Mouse (Mus musculus) gastrocnemius, postnatal 14 days (tissue): ENCODE results near the gene Xpc. TPM values are rescaled to one million over a fixed set of nuclear protein-coding genes. Genes with fewer than 3 reads are reported as not detected.

Source experiments
- DNase-seq: peaks from one replicate; pipeline ENCODE4 v3.0.0; 2021; ENCODE audit warnings: mixed read lengths
- intact Hi-C: fragments of 180-260 bp; cut with DNase I; formaldehyde crosslinking; loops from one replicate; pipeline ENCODE4 v1.15.1; 2025; ENCODE audit warnings: low total_unique reads
- total RNA-seq, 2 experiments: library from RNA; stranded (reverse); gene quantifications; 2 replicates each; pipeline ENCODE4 v1.2.3; 2021

Gene Xpc
- total RNA-seq, 2 experiments from 2014 or later, result 6.8 to 7.2 TPM

DNA sequence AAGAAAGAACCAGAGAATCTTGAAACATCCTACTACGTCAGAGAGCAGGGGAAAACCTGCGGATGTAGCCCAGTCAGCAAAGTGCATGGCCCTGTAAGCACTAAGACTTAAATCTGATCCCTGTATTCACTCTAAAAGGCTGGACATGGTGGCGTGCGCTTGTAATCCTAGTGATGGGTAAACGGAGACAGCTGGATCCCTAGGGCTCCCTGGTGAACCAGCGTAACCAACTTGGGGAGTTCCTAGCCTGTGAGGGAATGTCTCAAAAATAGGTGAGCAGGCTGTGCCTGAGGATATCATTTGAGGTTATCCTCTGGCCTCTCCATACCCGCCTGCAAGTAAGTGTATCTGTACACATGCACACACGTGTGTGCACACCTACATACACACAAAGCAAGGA, 15.0 kb upstream of the Xpc start:
- DNase-seq, result no peak
- intact Hi-C loops, result no loop called here

DNA sequence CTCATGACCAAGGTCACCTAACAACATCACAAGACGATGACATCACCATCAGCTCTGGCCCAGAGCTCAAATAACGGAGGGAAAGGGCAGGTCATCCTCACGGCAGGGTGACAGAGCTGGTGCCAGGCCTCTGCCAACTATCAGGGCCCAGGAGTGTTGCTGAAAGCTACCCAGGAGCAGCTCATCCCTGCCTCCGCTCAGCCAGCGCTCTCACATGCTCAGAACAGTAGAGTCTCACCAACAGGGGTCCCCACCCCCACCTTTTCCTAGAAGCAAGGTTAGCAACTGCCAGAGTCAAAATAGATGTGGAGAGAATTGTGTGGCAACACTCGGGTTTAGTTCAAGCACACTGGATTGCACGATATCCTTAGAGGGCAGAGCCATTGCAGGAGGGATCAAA, 12.6 kb upstream of the Xpc start:
- intact Hi-C loops, result loop anchor here (5.0 kb wide), 1 partner anchor 34 kb away; no protein-coding TSS in a partner anchor
- DNase-seq, result no peak

DNA sequence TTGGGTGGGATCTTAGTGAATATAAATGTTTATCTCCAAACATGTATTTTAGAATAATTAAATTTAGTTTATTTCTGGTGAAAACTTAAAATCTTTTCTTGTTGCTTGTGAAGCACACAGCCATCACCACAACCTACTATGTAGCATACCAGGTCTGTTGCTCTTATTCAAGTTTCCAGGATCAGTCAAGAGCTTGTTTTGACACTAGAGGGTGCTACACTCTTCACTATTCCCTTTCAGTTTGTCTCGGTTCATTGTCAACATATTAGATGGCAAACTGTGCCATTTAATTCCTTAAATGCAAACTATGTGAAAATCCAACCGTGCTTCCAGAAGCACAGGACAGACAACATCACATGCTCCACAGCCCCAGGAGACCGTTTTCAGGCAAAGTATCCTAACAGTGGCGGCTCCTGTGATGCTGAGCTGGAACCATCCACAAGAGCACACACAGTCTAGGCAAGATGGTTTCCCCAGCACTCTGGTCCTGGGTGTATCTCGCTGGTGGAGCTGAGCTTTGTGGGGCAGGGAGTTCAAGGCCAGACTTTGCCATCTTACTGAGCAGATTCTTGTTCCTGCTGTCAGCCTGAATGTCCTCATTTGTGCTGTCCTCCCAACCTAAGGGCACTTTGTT, 11.7 kb upstream of the Xpc start:
- DNase-seq, result no peak
- intact Hi-C loops, result loop anchor here (2.0 to 5.0 kb wide), 2 partner anchors 35 to 213 kb away; no protein-coding TSS in a partner anchor

DNA sequence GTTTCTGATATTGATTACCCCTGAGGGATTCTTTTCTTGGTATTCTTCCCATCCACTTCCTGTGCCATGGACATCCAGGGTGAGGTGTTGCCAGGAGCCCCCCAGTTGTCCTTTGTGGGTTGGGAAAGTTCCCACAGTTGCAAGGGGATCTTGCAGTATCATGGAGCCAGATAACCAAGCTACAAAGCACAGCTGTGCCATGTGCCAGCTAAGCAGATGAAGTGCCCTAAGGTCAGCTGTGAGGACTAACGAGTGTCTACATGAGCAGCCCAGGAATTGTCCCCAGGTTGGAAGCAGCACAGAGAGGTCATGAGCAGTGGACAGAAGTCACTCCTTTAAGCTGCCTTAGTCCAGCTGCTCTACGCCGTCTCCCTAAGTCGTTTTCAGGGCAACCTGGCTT, 9.9 kb upstream of the Xpc start:
- intact Hi-C loops, result loop anchor here (5.0 kb wide), 1 partner anchor 37 kb away; no protein-coding TSS in a partner anchor
- DNase-seq, result no peak

DNA sequence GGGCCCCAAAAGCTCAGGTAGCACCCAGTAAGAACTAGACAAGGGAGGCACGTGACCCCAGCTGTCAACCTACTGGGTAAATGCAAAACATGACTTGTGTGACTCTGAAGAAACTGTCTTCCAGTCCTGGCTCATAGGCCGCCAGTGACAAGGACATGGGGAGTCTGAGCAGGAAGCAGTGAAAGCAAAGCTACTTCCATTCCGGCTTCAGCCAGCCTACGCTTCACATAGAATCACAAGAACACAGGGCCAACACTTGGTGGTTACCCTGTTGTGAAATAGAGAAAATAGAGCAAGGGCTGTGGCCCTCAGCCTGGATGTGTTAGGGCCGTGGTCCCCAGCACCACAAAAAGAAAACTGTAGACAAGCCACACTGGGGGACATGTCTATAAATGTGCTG, 7.1 kb upstream of the Xpc start:
- no peak for DNase-seq
- intact Hi-C loops, result loop anchor here (5.0 kb wide), 1 partner anchor 229 kb away; no protein-coding TSS in a partner anchor

DNA sequence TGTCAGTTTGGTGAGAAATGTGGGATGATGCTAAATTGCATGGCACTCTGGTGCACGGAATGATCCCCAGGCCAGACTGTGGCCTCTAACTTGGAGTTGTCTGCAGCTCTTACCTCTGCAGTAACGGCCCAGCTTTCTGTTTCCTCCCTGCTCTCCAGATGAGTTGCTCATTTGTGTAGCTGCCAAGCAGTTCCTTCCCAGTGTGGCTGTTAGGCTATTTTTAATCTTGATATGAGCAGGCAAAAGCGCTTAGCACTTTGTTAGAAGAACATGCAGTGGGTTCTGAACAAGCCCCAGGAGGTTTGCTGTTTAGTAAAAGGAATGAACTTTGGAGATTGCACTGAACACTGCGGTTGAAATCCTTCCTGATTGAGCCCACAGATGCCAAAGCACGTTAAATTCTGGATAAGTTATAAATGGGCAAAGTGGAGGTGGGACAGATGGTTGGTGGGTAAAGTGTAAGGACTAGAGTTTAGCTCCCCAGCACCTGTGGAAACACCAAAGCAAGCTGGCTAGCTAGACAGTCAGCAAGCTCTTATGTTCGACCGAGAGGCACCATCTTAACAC, 2.8 kb upstream of the Xpc start:
- no peak for DNase-seq
- intact Hi-C loops, result no loop called here

DNA sequence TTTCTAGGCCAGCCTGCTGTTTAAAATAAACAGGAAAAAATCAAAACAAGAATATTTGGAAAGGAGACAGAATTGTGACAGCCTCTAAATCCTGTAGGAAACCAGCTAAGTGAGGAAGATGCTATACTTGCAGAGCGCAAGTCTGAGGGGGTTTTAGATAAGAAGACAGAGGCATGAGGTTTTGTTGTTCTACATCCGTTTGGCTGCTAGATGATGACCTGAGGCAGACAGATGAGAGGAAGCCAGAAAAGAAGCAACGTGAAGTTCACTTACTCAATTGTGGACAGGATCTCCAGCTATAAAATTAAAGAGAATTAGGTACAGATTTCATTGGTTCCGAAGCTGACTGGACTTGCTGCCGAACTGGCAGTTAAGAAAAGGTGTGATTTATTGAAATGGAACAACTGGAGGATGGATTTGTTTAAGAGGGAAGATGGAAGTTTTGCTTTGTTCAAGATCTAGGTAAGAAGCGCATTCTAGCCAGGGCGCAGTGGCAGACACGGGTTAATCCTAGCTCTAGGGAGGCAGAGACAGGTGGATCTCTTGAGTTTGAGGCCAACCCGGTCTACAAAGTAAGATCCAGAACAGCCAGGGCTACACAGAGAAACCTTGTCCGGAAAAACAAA, 838 bp downstream of the Xpc start:
- no peak for DNase-seq
- intact Hi-C loops, result no loop called here

DNA sequence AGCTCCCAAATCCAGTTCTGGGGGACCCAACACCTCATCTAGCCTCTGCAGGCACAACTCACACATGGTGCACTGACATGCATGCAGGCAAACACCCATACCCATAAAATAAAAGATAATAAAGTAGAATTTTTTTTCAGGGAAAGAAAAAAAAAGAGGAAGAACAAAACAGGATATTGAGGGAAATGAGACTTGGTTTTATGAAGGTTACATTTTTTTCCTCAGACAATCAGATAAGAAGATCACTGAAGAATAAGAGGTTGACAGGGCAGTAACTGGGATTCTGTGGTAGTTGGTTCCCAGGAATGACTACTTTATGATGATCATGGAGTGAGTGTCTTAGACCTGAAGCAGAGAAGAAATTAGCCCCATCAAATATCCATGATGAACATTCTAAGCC, 1.6 kb downstream of the Xpc start:
- intact Hi-C loops, result no loop called here
- no peak for DNase-seq

DNA sequence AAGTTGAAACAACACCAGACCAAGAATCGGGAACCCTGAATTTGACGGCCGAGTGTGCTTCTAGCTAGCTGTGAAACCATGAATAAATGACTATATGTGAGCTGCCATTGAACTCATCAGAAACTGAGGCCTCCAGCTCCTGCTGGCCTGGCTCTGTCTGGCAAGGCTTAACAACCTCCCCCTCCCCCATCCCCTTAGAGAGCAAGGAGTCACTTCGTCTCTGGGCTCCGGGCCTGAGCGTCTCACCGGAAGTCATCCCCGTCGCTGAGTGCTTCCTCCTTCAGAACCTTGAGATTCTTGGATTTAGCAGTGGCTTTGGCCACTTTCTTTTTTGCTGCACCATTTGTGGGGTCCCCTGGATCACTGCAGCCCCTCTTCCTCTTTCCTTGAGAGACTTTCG, 5.5 kb downstream of the Xpc start:
- intact Hi-C loops, result loop anchor here (2.0 kb wide), 1 partner anchor 225 kb away; no protein-coding TSS in a partner anchor

DNA sequence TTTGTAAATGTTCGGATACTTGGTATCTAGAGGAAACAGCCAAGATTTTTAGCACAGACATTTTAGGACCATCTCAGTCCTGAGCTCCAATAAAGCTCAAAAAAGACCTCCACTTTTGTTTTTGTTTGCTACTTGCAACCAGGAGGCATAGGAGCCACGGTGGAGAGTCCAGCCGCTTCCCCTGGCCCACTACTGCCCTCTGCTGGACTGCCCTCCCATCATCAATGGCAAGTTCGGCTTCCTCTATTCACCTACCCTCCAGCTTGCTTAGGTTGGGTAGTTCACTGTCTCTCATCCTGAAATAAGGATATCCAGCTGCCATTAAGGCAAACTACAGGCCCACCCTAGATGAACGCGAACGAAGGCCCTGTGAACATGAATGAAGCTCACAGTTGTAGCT, 6.4 kb downstream of the Xpc start:
- DNase-seq, result peak; percentile 80
- intact Hi-C loops, result no loop called here

More for the DNA sequence above, 5.5 kb downstream of the Xpc start:
- no peak for DNase-seq

DNA sequence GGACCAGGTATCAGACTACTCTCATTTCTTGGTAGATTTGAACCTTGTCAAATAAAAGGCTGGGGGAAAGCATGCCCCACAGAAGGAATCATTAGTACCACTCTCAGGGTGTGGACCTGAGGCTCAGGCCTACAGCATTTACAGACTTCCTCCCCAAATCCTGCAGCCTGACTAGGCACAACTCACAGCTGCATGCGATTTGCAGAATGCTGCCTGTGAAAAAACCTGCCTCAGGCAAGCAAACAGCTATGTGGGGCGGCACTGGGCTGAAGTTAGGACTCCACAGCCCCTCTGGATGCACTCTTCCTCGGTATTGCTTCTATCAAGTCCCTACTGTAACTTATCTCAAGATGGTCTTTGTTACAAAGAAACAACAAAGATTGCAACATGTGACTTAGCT, 7.6 kb downstream of the Xpc start:
- no peak for DNase-seq
- intact Hi-C loops, result no loop called here

DNA sequence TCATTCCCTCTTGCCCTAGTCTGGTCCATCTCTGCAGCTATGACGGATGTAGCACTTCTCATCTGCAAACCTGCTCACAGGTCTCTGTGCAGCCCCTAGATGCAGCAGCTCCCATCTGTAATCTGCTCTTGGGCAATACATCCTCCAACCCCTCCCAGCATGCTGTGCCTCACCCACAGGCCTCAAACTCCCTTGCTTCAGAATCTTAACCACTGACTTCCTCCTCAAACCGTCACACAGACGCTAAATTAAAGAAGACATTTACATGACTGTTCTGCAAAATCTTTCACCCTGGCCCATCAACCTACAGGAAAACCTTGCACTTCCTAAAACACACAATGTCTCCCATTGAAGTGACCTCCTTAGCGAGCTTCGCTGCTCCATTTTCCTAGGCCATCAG, 9.7 kb downstream of the Xpc start:
- intact Hi-C loops, result no loop called here
- no peak for DNase-seq

DNA sequence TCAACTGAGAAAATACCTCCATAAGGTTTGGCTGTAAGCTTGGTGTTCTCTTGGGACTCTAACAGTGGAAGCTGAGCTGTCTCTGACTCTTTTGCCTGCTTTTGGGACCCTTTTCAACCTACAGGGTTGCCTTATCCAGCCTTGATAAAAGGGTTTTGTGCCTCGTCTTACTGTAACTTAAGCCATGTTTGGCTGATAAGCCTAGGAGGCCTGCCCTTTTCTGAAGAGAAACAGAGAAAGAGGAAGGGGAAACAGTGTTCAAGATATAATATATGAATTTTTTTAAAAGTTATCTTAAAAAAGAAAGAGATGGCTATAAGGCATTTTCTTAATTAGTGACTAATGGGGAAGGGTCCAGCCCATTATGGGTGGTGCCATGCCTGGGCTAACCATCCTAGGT, 12.4 kb downstream of the Xpc start:
- no peak for DNase-seq
- intact Hi-C loops, result no loop called here

DNA sequence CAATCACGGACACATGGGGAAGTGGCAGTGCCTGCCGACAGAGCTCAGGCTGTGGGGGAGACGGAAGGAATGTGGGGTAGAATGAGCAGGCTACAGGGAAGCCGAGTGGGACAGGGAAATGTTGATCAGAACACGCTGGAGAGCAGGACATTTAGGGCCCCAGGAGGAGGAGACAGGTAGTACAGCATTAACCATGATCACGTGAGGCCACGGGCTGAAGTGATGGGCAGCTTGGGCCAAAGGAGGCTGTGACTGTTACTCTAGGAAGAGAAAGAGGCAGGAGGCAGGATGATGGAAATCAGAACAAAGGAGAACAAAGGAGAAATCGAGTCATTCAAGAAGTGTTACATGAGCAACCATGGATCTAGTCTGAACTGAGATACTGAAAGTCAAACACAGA, 21.2 kb downstream of the Xpc start:
- intact Hi-C loops, result no loop called here
- DNase-seq, result no peak

DNA sequence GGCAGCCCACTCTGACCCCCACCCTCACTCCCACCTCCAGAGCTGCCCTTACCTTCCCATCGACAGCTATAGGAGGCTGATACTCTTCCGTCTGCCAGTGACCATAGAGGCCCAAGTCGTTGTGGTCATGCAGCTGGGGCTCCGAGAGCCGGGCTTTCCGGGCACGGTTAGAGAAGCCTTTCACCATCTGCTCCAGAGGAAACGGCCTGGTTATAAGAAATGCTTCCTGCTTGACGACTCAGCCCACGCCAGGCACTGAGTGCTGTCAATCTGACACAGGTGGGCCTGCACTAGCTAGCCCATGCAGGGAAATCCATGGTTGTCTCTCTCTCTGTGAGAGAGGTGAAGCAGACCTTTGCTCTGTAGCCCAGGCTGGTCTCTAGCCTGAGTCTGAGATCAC, 22.6 kb downstream of the Xpc start:
- DNase-seq, result no peak
- intact Hi-C loops, result no loop called here

DNA sequence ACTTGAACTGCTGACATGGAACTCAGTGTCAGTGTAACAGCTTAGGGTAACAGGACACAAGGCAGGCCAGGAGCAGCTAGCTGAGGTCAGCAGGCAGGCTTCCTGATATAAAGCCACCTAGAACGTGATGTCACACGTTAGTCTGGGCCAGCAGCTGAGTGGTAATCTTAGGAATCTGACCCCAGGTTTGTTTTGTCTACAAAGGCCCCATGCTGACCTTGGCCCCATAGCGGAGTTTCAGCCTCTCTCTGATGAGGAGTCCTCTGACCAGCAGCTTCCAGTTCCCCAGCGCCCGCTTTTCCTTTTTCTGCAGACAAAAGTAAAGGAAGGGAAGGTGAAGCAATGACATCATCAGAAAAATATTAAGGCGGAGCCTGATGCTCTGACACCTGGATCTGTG, 24.7 kb downstream of the Xpc start:
- intact Hi-C loops, result no loop called here
- no peak for DNase-seq

DNA sequence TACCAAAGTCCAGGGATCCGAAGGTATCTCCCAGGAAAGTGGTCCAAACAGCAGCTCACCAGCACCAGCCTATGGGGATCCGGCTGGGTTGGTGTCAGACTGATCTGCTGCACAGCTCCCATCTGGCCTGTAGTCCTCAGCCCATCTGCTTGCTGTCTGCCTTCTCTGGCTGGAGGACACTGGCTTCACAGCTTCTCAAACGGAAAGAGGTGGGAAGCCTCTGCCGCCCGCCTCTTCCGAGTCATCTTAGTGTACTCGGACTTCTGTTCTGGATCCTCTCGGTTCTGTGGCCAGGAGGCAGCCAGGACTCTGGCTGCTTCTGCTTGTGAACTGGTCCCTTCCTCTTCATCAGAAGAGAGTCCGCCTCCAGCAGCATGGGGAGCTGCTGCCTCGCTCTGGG, 25.8 kb downstream of the Xpc start:
- intact Hi-C loops, result no loop called here
- peak; percentile 30 for DNase-seq

DNA sequence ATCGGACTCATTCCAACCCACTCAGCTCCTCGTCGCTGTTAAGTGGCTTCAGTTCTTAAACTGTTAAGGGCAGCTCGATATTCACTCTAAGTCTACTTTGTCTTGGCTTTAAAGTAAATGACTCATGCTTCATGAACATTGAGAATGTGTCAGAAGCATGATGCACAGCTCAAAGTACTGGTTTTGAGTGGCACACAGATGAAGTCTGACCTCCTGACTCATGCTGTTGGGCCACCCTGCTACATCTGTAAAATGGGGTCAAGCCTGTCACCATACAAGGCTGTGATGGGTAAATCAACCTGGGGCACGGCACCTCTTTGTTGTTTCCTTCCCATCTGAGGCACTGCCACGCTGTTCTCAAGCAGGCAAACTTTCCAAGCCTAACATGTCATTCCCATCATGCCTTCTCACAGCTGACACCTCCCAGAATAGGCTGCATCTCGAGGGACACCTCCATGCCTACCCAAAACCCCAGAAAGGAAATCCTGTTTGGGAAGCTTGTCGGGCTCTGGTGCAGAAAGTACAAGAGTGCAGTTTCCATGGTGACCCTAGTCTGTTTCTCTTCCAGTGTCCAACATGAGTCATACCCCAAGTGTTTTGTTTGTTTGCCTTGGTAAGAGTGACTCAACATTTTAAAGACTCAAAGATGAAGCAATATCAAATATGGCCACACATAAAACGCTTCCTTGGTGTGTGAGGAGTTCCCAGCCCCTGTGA, 27.0 kb downstream of the Xpc start:
- intact Hi-C loops, result no loop called here
- DNase-seq, result no peak

DNA sequence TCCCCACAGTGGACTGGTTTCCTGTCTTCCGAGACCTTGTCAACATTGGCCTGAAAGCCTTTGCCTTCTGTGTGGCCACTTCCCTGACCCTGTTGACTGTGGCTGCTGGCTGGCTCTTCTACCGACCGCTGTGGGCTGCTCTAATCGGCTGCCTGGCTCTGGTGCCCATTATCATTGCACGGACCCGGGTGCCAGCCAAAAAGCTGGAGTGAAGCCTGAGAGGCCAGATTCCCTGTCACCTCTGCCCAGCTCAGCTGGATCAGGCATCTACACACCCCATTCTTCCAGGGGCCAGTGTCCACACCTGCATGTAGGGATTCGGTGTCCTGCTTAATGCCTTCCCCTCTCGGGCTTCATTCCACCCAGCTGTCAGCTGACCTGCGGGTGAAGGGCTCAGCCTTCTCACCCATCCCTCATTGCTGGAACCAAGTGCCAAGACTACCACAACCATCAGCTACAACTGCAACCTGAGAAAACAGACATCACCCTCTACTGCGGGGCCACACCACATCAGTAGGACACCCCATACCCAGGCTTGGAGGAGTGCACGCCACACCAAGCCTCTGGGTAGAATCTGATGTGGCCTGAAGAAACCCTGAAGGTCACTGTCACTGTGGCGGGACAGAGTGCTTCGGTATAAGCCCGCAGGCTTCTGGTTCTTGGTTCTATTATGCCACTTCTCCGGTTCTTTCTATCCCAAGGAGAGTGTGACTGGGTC, 28.8 kb downstream of the Xpc start:
- DNase-seq, result no peak
- intact Hi-C loops, result no loop called here

DNA sequence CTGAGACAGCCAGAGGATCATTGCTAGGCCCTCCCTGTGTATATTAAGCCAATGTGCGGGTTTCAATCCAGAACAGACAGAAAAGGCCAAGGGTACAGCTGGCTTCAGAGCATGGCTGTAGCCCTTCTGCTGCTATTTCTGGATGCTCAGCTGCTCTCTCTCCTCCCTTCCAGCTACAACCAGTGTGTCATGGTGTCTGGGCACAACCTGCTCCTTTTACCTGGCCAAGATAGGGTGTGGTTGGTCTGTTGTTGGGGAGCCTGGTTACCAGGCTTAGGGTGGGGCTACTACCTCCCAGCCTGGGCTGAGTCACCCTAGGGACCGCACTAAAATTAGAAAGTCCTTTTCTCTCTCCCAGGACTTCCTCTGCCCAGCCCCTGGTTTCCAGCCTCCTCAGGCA, 32.3 kb downstream of the Xpc start:
- peak; percentile 32 for DNase-seq
- intact Hi-C loops, result no loop called here
